Mouse (Mus musculus): ENCODE data around the gene Ift122.

DNA sequence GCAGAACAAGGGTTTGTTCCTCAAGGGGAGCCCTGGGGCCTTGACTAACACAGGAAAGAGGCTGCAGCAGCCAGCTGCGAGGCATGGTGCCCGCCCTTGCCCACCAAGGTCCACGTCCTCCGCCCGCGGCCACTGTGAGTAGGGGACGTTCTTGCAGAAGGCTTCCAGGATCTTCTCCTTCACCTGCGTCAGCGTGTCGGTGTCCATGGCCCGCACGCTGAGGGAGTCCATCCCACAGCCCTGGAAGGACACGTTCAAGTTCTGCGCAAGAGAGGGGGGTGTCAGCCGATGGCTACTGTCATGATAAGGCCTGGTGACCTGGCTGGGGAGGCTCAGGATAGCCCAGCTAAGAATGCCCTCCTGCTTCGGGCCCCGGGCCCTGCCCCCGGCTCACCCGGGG is 107.1 kb downstream of the Ift122 start:
- TF ChIP-seq CTCF (IDR thresholded peaks at IDR 0.05; ENCODE audit: borderline replicate concordance, insufficient read depth, low read length) (no peak), POLR2A (IDR thresholded peaks at IDR 0.05; ENCODE audit: low read depth, low read length) (no peak)

Measured in embryonic fibroblast, embryonic 13.5 days (primary cell).